Mouse (Mus musculus): ENCODE results near the gene Nme2. TPM values are rescaled to one million over a fixed set of nuclear protein-coding genes. Genes with fewer than 3 reads are reported as not detected.
"Not testable (repeated sequence)": the region's sequence is repeated elsewhere in the genome, so short reads cannot be mapped to it uniquely, and the experiment has no call there.

Gene Nme2
- polyA plus RNA-seq, 1 experiment from 2014 or later: 102 TPM

DNA sequence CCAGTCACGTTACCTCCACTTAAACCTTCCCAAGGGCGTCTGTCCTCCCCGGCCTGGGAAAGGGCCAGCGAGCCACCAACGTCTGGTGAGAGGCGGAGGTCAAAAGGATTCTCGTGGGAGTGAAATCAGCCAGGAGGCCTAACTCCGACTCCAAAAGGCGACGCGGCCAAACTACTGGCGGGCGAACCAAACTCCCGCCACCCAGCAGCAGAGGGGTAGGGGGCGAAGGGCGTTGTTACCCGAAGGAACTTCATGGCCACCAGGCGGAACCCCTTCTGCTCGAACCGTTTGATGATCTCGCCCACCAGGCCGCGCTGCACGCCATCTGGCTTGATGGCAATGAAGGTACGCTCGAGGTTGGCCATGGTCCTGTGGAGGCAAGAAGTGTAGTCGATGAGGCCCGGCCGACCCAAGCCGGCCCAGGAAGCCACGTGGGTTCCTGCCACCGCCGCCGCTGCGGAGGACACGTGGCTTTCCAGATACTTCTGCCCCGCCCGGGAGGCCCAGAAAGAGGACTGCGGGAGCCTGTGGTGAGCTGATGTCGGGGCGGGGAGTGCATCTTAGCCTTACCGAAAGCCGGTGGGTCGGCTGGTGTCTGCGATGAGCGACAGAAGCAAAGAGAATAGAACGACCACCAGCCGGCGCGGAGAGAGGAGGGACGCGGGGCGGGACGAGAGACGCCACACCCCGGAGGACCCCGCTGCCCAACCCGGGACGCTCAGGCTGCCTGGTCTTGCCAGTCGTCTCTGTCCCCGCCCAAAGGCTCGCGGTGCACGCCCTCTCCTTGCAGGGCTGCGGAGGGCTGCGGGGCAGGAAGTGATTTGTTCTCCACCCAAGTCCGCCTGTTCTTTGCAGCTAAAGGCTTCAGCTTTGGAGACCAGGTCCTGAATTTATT lies 556 bp downstream of the Nme2 start:
- H3K9ac ChIP-seq (ENCODE audit: low read depth, low read length): peak overlapping the region; percentile 82
- H3K4me3 ChIP-seq (ENCODE audit: low read depth, low read length): peak overlapping the region; percentile 62
- H3K36me3 ChIP-seq (ENCODE audit: control insufficient read depth, insufficient read depth, low read length): peaks cover 17% of the 10 kb centered on the region
- under 1% methylated on average over 60 of the region's 67 CpGs for WGBS
- H3K27me3 ChIP-seq (ENCODE audit: control insufficient read depth, insufficient read depth, low read depth, low read length): no peaks in the 10 kb centered on the region
- peak overlapping the region; percentile 94 for H3K4me2 ChIP-seq (ENCODE audit: low read length)
- peaks cover 14% of the 10 kb centered on the region for H3K4me1 ChIP-seq (ENCODE audit: control insufficient read depth, insufficient read depth, low read length)
- peak; percentile 95 for ATAC-seq
- no peaks in the 10 kb centered on the region for H3K9me3 ChIP-seq (replicated peaks; ENCODE audit: control insufficient read depth, low read length, poor library complexity, severe bottlenecking)
- peak overlapping the region; percentile 82 for H3K27ac ChIP-seq (ENCODE audit: low read length)

DNA sequence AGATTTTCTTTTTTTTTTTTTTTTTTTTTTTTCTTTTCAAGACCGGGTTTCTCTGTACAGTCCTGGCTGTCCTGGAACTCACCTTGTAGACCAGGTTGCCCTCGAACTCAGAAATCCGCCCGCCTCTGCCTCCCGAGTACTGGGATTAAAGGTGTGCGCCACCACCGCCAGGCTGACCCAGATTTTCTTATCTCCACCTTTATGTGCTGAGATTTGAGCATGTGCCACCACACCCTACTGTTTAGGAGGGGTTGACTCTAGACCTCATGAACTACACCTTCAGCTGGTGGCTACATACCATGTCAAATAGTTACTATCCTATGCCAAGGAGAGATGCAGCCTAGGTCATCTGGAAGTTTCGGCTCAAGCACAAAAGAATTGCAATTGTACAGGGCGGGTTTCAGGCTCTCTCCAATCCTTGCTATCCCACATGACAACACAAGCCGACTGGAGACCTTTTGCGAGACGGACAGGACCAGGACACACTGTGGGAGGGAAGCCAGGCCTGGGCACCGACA lies 1.3 kb downstream of the Nme2 start:
- Histone ChIP-seq H3K4me3 (ENCODE audit: low read depth, low read length) (peak overlapping the region; percentile 62), H3K9me3 (replicated peaks; ENCODE audit: control insufficient read depth, low read length, poor library complexity, severe bottlenecking) (no peaks in the 10 kb centered on the region), H3K27ac (ENCODE audit: low read length) (peak overlapping the region; percentile 82; the same call in 1 of the 2 replicates), H3K27me3 (ENCODE audit: control insufficient read depth, insufficient read depth, low read depth, low read length) (no peaks in the 10 kb centered on the region), H3K4me2 (ENCODE audit: low read length) (peak overlapping the region; percentile 94), H3K9ac (ENCODE audit: low read depth, low read length) (peak overlapping the region; percentile 82), H3K4me1 (ENCODE audit: control insufficient read depth, insufficient read depth, low read length) (peaks cover 14% of the 10 kb centered on the region), H3K36me3 (ENCODE audit: control insufficient read depth, insufficient read depth, low read length) (peaks cover 15% of the 10 kb centered on the region)
- 47% methylated on average over 13 of the region's 13 CpGs for WGBS
- no peak; the same call in 1 of the 2 replicates for ATAC-seq

DNA sequence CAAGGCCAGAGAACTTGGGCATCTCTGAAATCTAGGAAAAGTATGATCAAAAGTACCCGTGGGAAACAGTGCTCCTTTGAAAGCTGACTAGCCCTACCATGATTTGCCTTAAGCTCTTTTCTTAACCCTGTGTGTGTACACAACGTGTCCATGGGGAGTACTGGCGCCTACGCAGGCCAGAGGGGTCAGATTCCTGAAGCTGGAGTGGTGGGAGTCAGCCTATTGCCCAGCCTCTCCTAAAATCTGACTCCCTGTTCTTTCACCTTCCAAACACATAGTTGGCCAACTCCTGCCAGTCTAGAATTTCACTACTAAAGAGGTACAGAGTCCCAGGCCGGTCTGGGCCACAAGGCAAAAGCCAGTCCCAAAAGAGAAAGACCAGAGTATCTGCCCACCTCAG lies 3.7 kb downstream of the Nme2 start:
- no peak overlapping the region for H3K4me2 ChIP-seq (ENCODE audit: low read length)
- H3K27ac ChIP-seq (ENCODE audit: low read length): no peak overlapping the region
- no peak overlapping the region for H3K4me3 ChIP-seq (ENCODE audit: low read depth, low read length)
- 64% methylated on average over 5 of the region's 5 CpGs for WGBS
- no peak for ATAC-seq
- no peak overlapping the region for H3K9ac ChIP-seq (ENCODE audit: low read depth, low read length)
- peaks cover 9% of the 10 kb centered on the region for H3K36me3 ChIP-seq (ENCODE audit: control insufficient read depth, insufficient read depth, low read length)
- H3K27me3 ChIP-seq (ENCODE audit: control insufficient read depth, insufficient read depth, low read depth, low read length): no peaks in the 10 kb centered on the region
- no peaks in the 10 kb centered on the region for H3K9me3 ChIP-seq (replicated peaks; ENCODE audit: control insufficient read depth, low read length, poor library complexity, severe bottlenecking)
- H3K4me1 ChIP-seq (ENCODE audit: control insufficient read depth, insufficient read depth, low read length): peaks cover 14% of the 10 kb centered on the region

DNA sequence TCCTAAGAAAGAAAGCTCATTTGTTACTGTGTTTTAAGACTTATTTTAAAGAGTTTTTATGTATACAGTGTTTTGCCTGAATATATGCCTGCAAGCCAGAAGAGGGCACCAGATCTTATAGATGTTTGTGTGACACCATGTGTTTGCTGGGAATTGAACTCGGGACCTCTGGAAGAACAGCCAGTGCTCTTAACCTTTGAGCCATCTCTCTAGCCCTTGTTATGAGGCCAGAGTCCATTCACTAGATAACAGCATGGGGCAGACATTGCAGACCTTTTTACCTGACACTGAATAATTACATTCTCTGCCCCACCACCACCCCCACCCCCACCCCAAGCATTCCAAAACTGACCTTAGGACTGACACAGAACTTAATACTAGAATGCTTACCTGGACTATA lies 6.0 kb downstream of the Nme2 start:
- H3K4me3 ChIP-seq (ENCODE audit: low read depth, low read length): no peak overlapping the region
- no peaks in the 10 kb centered on the region for H3K9me3 ChIP-seq (replicated peaks; ENCODE audit: control insufficient read depth, low read length, poor library complexity, severe bottlenecking)
- H3K27ac ChIP-seq (ENCODE audit: low read length): no peak overlapping the region
- ATAC-seq: no peak
- 90% methylated on average over 1 of the region's 1 CpGs for WGBS
- H3K4me2 ChIP-seq (ENCODE audit: low read length): no peak overlapping the region
- peaks cover 9% of the 10 kb centered on the region for H3K36me3 ChIP-seq (ENCODE audit: control insufficient read depth, insufficient read depth, low read length)
- no peaks in the 10 kb centered on the region for H3K27me3 ChIP-seq (ENCODE audit: control insufficient read depth, insufficient read depth, low read depth, low read length)
- peaks cover 7% of the 10 kb centered on the region for H3K4me1 ChIP-seq (ENCODE audit: control insufficient read depth, insufficient read depth, low read length)
- H3K9ac ChIP-seq (ENCODE audit: low read depth, low read length): no peak overlapping the region

DNA sequence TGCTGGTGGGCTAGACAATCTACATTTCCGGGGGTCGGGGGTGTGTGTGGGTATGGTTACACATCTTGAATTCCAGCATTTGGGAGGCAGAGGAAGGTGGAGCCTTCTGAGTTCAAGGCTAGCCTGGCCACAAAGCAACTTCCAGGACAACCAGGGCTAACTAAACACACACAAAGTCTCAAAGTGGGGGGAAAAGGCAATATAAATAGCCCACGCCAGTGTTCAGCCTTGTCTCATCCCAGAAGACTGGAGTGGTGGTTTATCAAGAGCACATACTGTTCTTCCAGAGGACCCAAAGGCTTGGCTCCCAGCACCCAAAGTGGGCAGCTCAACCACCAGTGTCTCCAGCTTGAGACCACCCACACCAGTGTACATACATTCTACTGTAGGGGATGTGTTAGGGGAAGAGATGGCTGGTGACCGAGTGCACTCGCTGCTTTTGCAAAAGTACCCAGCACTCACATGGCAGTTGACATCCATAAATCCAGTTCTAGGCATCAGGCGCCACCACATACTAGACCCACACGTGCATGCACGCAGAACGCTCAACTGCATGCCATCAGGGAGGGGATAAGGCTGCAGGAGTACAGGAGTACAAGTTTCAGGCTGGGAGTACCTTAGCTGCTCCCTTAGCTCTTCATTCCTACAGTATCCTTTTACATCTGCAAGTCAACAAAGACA lies 7.0 kb downstream of the Nme2 start:
- 96% methylated on average over 9 of the region's 9 CpGs for WGBS
- Histone ChIP-seq H3K27ac (ENCODE audit: low read length) (no peak overlapping the region), H3K4me3 (ENCODE audit: low read depth, low read length) (no peak overlapping the region), H3K9ac (ENCODE audit: low read depth, low read length) (no peak overlapping the region), H3K9me3 (replicated peaks; ENCODE audit: control insufficient read depth, low read length, poor library complexity, severe bottlenecking) (no peaks in the 10 kb centered on the region), H3K27me3 (ENCODE audit: control insufficient read depth, insufficient read depth, low read depth, low read length) (no peaks in the 10 kb centered on the region), H3K4me1 (ENCODE audit: control insufficient read depth, insufficient read depth, low read length) (peaks cover 2% of the 10 kb centered on the region; the same call in 1 of the 2 replicates), H3K4me2 (ENCODE audit: low read length) (no peak overlapping the region), H3K36me3 (ENCODE audit: control insufficient read depth, insufficient read depth, low read length) (peaks cover 9% of the 10 kb centered on the region)
- no peak for ATAC-seq

DNA sequence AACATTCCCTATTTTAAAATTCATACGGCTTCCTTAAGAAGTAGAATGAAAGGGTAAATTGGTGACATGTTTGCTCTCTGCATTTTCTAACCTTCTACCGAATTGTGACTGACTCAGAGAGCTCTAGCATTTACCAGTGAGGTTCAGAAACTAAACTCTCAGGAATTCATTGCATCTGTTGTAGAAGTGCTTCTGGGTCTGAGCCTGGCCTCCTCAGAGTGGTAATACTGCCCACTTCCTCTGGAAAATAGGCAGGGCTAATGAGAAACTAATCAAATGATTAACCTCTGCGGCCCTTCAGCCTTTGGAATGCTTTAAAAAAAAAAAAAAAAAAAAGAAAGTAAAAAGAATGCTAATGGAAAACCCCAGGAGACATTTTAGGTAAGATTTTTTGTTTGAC lies 11.1 kb downstream of the Nme2 start:
- no peak overlapping the region for H3K27ac ChIP-seq (ENCODE audit: low read length)
- no peaks in the 10 kb centered on the region for H3K4me1 ChIP-seq (ENCODE audit: control insufficient read depth, insufficient read depth, low read length)
- no peaks in the 10 kb centered on the region for H3K9me3 ChIP-seq (replicated peaks; ENCODE audit: control insufficient read depth, low read length, poor library complexity, severe bottlenecking)
- H3K4me2 ChIP-seq (ENCODE audit: low read length): no peak overlapping the region
- 81% methylated on average over 3 of the region's 3 CpGs for WGBS
- no peak overlapping the region for H3K9ac ChIP-seq (ENCODE audit: low read depth, low read length)
- no peak overlapping the region for H3K4me3 ChIP-seq (ENCODE audit: low read depth, low read length)
- no peak for ATAC-seq
- H3K36me3 ChIP-seq (ENCODE audit: control insufficient read depth, insufficient read depth, low read length): peaks cover 7% of the 10 kb centered on the region
- H3K27me3 ChIP-seq (ENCODE audit: control insufficient read depth, insufficient read depth, low read depth, low read length): no peaks in the 10 kb centered on the region

DNA sequence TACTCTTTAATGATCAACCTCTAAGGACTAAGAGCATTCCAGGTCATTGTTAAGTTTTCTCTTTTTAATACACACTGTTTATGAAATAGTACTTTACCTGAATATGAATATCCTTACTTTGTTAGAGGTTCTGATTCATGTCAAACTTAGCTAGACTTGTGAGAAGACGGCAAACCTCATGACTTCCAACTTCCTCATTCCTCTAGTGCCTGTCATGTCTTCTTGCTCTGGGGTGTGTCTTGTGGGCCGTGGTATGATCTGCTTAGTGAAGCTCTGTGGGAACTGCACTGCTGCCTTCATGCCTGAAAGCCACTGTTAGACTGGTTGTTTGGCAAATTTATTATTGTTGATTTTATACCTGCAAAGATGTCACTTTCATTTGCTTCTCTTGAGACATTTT lies 15.2 kb downstream of the Nme2 start:
- H3K4me1 ChIP-seq (ENCODE audit: control insufficient read depth, insufficient read depth, low read length): no peaks in the 10 kb centered on the region
- 89% methylated on average over 2 of the region's 2 CpGs for WGBS
- no peak overlapping the region for H3K4me3 ChIP-seq (ENCODE audit: low read depth, low read length)
- no peak overlapping the region for H3K4me2 ChIP-seq (ENCODE audit: low read length)
- H3K36me3 ChIP-seq (ENCODE audit: control insufficient read depth, insufficient read depth, low read length): peaks cover 3% of the 10 kb centered on the region
- no peak for ATAC-seq
- H3K9ac ChIP-seq (ENCODE audit: low read depth, low read length): no peak overlapping the region
- no peaks in the 10 kb centered on the region for H3K27me3 ChIP-seq (ENCODE audit: control insufficient read depth, insufficient read depth, low read depth, low read length)
- H3K9me3 ChIP-seq (replicated peaks; ENCODE audit: control insufficient read depth, low read length, poor library complexity, severe bottlenecking): no peaks in the 10 kb centered on the region
- no peak overlapping the region for H3K27ac ChIP-seq (ENCODE audit: low read length)

DNA sequence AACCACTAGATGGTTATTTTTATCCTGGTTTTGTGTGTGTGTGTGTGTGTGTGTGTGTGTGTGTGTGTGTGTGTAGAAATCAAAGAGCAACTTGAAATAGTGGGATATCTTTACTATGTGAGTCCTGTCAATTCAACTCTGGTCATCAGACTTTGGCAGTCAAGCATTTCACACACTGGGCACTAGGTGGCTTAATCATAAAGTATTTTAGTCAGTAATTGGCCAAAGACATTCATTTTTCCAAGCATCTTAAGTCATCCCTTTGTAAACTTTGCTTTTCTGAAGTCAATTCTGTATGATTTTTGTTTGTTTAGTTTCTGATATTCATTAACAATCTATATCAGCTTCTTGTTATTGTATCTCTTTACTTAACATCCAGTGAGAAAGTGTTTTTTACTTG lies 27.0 kb downstream of the Nme2 start:
- peaks cover 16% of the 10 kb centered on the region for H3K36me3 ChIP-seq (ENCODE audit: control insufficient read depth, insufficient read depth, low read length)
- no peak overlapping the region for H3K27ac ChIP-seq (ENCODE audit: low read length)
- no peak overlapping the region for H3K4me2 ChIP-seq (ENCODE audit: low read length)
- H3K4me1 ChIP-seq (ENCODE audit: control insufficient read depth, insufficient read depth, low read length): no peaks in the 10 kb centered on the region
- no peaks in the 10 kb centered on the region for H3K9me3 ChIP-seq (replicated peaks; ENCODE audit: control insufficient read depth, low read length, poor library complexity, severe bottlenecking)
- no peaks in the 10 kb centered on the region for H3K27me3 ChIP-seq (ENCODE audit: control insufficient read depth, insufficient read depth, low read depth, low read length)
- no peak overlapping the region for H3K4me3 ChIP-seq (ENCODE audit: low read depth, low read length)
- no peak overlapping the region for H3K9ac ChIP-seq (ENCODE audit: low read depth, low read length)
- ATAC-seq: no peak

DNA sequence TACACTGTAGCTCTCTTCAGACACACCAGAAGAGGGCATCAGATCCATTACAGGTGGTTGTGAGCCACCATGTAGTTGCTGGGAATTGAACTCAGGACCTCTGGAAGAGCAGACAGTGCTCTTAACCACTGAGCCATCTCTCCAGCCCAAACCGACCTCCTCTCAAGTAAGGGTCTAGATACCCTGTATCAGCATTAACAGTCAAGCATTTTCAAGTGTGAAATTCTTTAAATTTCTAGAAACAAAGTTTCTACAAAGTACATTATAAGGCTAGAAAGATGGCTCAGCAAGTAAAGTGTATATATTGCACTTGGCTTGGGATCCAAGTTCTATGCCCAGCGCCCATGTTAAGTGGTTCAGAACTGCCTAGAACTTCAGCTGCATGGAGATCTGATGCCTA lies 41.0 kb downstream of the Nme2 start:
- not testable (repeated sequence) for H3K27me3 ChIP-seq (ENCODE audit: control insufficient read depth, insufficient read depth, low read depth, low read length); H3K4me1 ChIP-seq (ENCODE audit: control insufficient read depth, insufficient read depth, low read length); H3K9ac ChIP-seq (ENCODE audit: low read depth, low read length); H3K4me3 ChIP-seq (ENCODE audit: low read depth, low read length); H3K9me3 ChIP-seq (replicated peaks; ENCODE audit: control insufficient read depth, low read length, poor library complexity, severe bottlenecking); H3K27ac ChIP-seq (ENCODE audit: low read length); H3K4me2 ChIP-seq (ENCODE audit: low read length); ATAC-seq
- WGBS: 98% methylated on average over 2 of the region's 2 CpGs
- peaks cover 18% of the 10 kb centered on the region for H3K36me3 ChIP-seq (ENCODE audit: control insufficient read depth, insufficient read depth, low read length)
